Mouse (Mus musculus) megakaryocyte, embryonic 14.5 days (primary cell): ENCODE results near the gene Tox4.

Experiments
- FLI1 ChIP-seq: IDR thresholded peaks from 2 replicates; pipeline ENCODE4 v1.6.1; 2012; ENCODE audit warnings: low read length, inconsistent platforms, mixed read lengths
- GATA1 ChIP-seq: IDR thresholded peaks from 3 replicates; pipeline ENCODE4 v1.6.1; 2012; ENCODE audit warnings: mixed read lengths, low read length, inconsistent platforms, borderline replicate concordance

GRCm38 (mm10) chr14:52313931-52314807 is 35.2 kb downstream of the Tox4 start:
- no peak for TF ChIP-seq GATA1
- no peak for TF ChIP-seq FLI1
